Mouse (Mus musculus) forebrain, embryonic 11.5 days (tissue): ENCODE measurements around the gene Itga10. TPM values are rescaled to one million over a fixed set of nuclear protein-coding genes. Genes with fewer than 3 reads are reported as not detected.
"Not testable (repeated sequence)": the region's sequence is repeated elsewhere in the genome, so short reads cannot be mapped to it uniquely, and the experiment has no call there.

Experiments
- ATAC-seq: fragments of 200-750 bp; cut with Nextera tagmentation; replicated peaks from 2 replicates; pipeline ENCODE4 v1.8.0; 2017; ENCODE audit warnings: moderate TSS enrichment; ENCODE audit not compliant: low FRiP score
- DNase-seq: peaks from one replicate; pipeline ENCODE4 v3.0.0-alpha.2; 2017; ENCODE audit warnings: low spot score
- H3K27ac ChIP-seq: fragments of 300-500 bp; sonication (generic); 2 replicates; pipeline ENCODE4 v1.5.1; 2014; ENCODE audit warnings: low read depth, low read length
- H3K27me3 ChIP-seq: fragments of 300-500 bp; sonication (generic); 2 replicates; pipeline ENCODE4 v1.6.1; 2014; ENCODE audit warnings: mild to moderate bottlenecking, low read length, mixed read lengths; ENCODE audit not compliant: control insufficient read depth, insufficient read depth
- H3K36me3 ChIP-seq: fragments of 300-500 bp; sonication (generic); 2 replicates; pipeline ENCODE4 v1.6.1; 2014; ENCODE audit warnings: mild to moderate bottlenecking, low read length, moderate library complexity, mixed read lengths; ENCODE audit not compliant: control insufficient read depth, insufficient read depth
- H3K4me1 ChIP-seq: fragments of 300-500 bp; sonication (generic); replicated peaks from 2 replicates; pipeline ENCODE4 v1.6.1; 2014; ENCODE audit warnings: low read length, mixed read lengths; ENCODE audit not compliant: control insufficient read depth, insufficient read depth
- H3K4me2 ChIP-seq: fragments of 300-500 bp; sonication (generic); 2 replicates; pipeline ENCODE4 v1.6.1; 2014; ENCODE audit warnings: low read depth, mild to moderate bottlenecking, low read length, moderate library complexity, mixed read lengths; ENCODE audit not compliant: severe bottlenecking
- H3K4me3 ChIP-seq: fragments of 300-500 bp; sonication (generic); 2 replicates; pipeline ENCODE4 v1.5.1; 2014; ENCODE audit warnings: low read depth, low read length
- H3K9ac ChIP-seq: fragments of 300-500 bp; sonication (generic); 2 replicates; pipeline ENCODE4 v1.6.1; 2014; ENCODE audit warnings: low read length
- H3K9me3 ChIP-seq: fragments of 300-500 bp; sonication (generic); 2 replicates; pipeline ENCODE4 v1.6.1; 2016; ENCODE audit warnings: low read length, mixed read lengths; ENCODE audit not compliant: control insufficient read depth
- WGBS: fragments of 180-500 bp; shearing (Covaris S2); extraction: QIAGEN DNeasy Blood & Tissue Kit; methylation state at CpG from one replicate; pipeline ENCODE4 v1.1.7; 2014; 5-methylcytosine and 5-hydroxymethylcytosine counted together
- polyA plus RNA-seq: library from polyadenylated mRNA; unstranded; fragments of >200 nt; fragmentation: Nextera tagmentation; extraction: Ambion mirVana; gene quantifications from 2 replicates; pipeline ENCODE4 v1.2.1, GENCODE M21; 2014

The Itga10 gene
- polyA plus RNA-seq, 1 experiment from 2014 or later: 0.87 TPM

- no peaks in the 10 kb centered on the region for H3K36me3 ChIP-seq
- no peaks in the 10 kb centered on the region for H3K4me1 ChIP-seq
- DNase-seq: no peak
- no peak overlapping the region for H3K4me2 ChIP-seq
- no peaks in the 10 kb centered on the region for H3K27me3 ChIP-seq
- no peak overlapping the region for H3K4me3 ChIP-seq
- H3K9me3 ChIP-seq: no peaks in the 10 kb centered on the region
- 80% methylated on average over 3 of the region's 3 CpGs for WGBS
- H3K9ac ChIP-seq: no peak overlapping the region
- H3K27ac ChIP-seq: no peak overlapping the region
- no peak for ATAC-seq
Measured at GRCm38 (mm10) chr3:96647365-96647764, 2.0 kb downstream of the Itga10 start.

GRCm38 (mm10) chr3:96660901-96661300, 15.5 kb downstream of the Itga10 start:
- Histone ChIP-seq H3K9me3 (no peaks in the 10 kb centered on the region), H3K4me1 (no peaks in the 10 kb centered on the region), H3K4me2 (no peak overlapping the region), H3K27me3 (no peaks in the 10 kb centered on the region), H3K9ac (no peak overlapping the region), H3K36me3 (no peaks in the 10 kb centered on the region), H3K4me3 (no peak overlapping the region), H3K27ac (no peak overlapping the region)
- 89% methylated on average over 2 of the region's 2 CpGs for WGBS
- ATAC-seq (no peak), DNase-seq (no peak)

- Histone ChIP-seq H3K4me3 (no peak overlapping the region), H3K4me1 (no peaks in the 10 kb centered on the region), H3K27ac (no peak overlapping the region), H3K9ac (peak overlapping the region; percentile 40; the same call in 1 of the 2 replicates), H3K36me3 (no peaks in the 10 kb centered on the region), H3K9me3 (no peaks in the 10 kb centered on the region), H3K27me3 (no peaks in the 10 kb centered on the region), H3K4me2 (peak overlapping the region; percentile 49; the same call in 1 of the 2 replicates)
- DNase-seq (no peak), ATAC-seq (no peak)
- WGBS: 43% methylated on average over 8 of the region's 8 CpGs
Measured at GRCm38 (mm10) chr3:96662731-96663316, 17.4 kb downstream of the Itga10 start.

GRCm38 (mm10) chr3:96663432-96664239, 18.3 kb downstream of the Itga10 start:
- H3K27ac ChIP-seq: no peak overlapping the region
- H3K4me1 ChIP-seq: no peaks in the 10 kb centered on the region
- H3K4me2 ChIP-seq: peak overlapping the region; percentile 49
- DNase-seq (peak; percentile 91), ATAC-seq (peak; percentile 80)
- H3K9ac ChIP-seq: peak overlapping the region; percentile 40
- H3K27me3 ChIP-seq: no peaks in the 10 kb centered on the region
- 5% methylated on average over 16 of the region's 18 CpGs for WGBS
- no peaks in the 10 kb centered on the region for H3K36me3 ChIP-seq
- peak overlapping the region; percentile 16; the same call in 1 of the 2 replicates for H3K4me3 ChIP-seq
- no peaks in the 10 kb centered on the region for H3K9me3 ChIP-seq

- 87% methylated on average over 7 of the region's 7 CpGs for WGBS
- not testable (repeated sequence) for H3K9me3 ChIP-seq, DNase-seq, H3K4me1 ChIP-seq, ATAC-seq, H3K36me3 ChIP-seq, H3K9ac ChIP-seq, H3K27me3 ChIP-seq, H3K4me2 ChIP-seq, H3K4me3 ChIP-seq, H3K27ac ChIP-seq
Measured at GRCm38 (mm10) chr3:96665732-96666363, 20.5 kb downstream of the Itga10 start.

- no peak for ATAC-seq
- peaks cover 5% of the 10 kb centered on the region; the same call in 1 of the 2 replicates for H3K27me3 ChIP-seq
- 95% methylated on average over 5 of the region's 5 CpGs for WGBS
- H3K4me3 ChIP-seq: no peak overlapping the region
- DNase-seq: no peak
- no peaks in the 10 kb centered on the region for H3K9me3 ChIP-seq
- H3K9ac ChIP-seq: no peak overlapping the region
- no peak overlapping the region for H3K4me2 ChIP-seq
- H3K27ac ChIP-seq: no peak overlapping the region
- H3K36me3 ChIP-seq: no peaks in the 10 kb centered on the region
- peaks cover 4% of the 10 kb centered on the region; the same call in 1 of the 2 replicates for H3K4me1 ChIP-seq
Measured at GRCm38 (mm10) chr3:96666916-96667315, 21.5 kb downstream of the Itga10 start.

- Histone ChIP-seq H3K27me3 (peaks cover 5% of the 10 kb centered on the region; the same call in 1 of the 2 replicates), H3K4me3 (no peak overlapping the region), H3K4me1 (peaks cover 4% of the 10 kb centered on the region; the same call in 1 of the 2 replicates), H3K4me2 (no peak overlapping the region), H3K9ac (no peak overlapping the region), H3K27ac (no peak overlapping the region), H3K9me3 (no peaks in the 10 kb centered on the region), H3K36me3 (no peaks in the 10 kb centered on the region)
- DNase-seq (no peak), ATAC-seq (no peak)
- WGBS: 47% methylated on average over 1 of the region's 1 CpGs
Measured at GRCm38 (mm10) chr3:96667316-96667715, 21.9 kb downstream of the Itga10 start.

GRCm38 (mm10) chr3:96668424-96669067, 23.2 kb downstream of the Itga10 start:
- Histone ChIP-seq H3K9ac (no peak overlapping the region), H3K4me2 (no peak overlapping the region), H3K4me1 (peaks cover 4% of the 10 kb centered on the region; the same call in 1 of the 2 replicates), H3K27ac (no peak overlapping the region), H3K36me3 (no peaks in the 10 kb centered on the region), H3K9me3 (no peaks in the 10 kb centered on the region), H3K27me3 (peaks cover 5% of the 10 kb centered on the region; the same call in 1 of the 2 replicates), H3K4me3 (no peak overlapping the region)
- DNase-seq (no peak), ATAC-seq (no peak)
- 92% methylated on average over 5 of the region's 5 CpGs for WGBS
